Mouse (Mus musculus) liver, embryonic 14.5 days (tissue): ENCODE results near the gene Acp2. TPM values are rescaled to one million over a fixed set of nuclear protein-coding genes. Genes with fewer than 3 reads are reported as not detected.
"Not testable (repeated sequence)": the region's sequence is repeated elsewhere in the genome, so short reads cannot be mapped to it uniquely, and the experiment has no call there.

Source experiments
- ATAC-seq: fragments of 200-750 bp; cut with Nextera tagmentation; 2 replicates; pipeline ENCODE4 v1.8.0; 2017; ENCODE audit warnings: moderate number of reproducible peaks, mild to moderate bottlenecking, moderate library complexity; ENCODE audit not compliant: insufficient read depth
- DNase-seq, 3 experiments: peaks; one replicate each; pipeline ENCODE4 v3.0.0-alpha.2; 2012 to 2013; ENCODE audit warnings: low read depth in 3 of 3, low spot score in 3 of 3
- H3K27ac ChIP-seq: fragments of 300-500 bp; sonication (generic); 2 replicates; pipeline ENCODE4 v1.5.1; 2014; ENCODE audit warnings: moderate library complexity, mild to moderate bottlenecking, control low read depth, inconsistent platforms
- H3K27me3 ChIP-seq: fragments of 300-500 bp; sonication (generic); 2 replicates; pipeline ENCODE4 v1.6.1; 2014; ENCODE audit warnings: mild to moderate bottlenecking, low read length, moderate library complexity; ENCODE audit not compliant: control insufficient read depth, insufficient read depth
- H3K36me3 ChIP-seq: fragments of 300-500 bp; sonication (generic); replicated peaks from 2 replicates; pipeline ENCODE4 v1.6.1; 2014; ENCODE audit warnings: low read depth; ENCODE audit not compliant: control insufficient read depth, insufficient read depth
- H3K4me1 ChIP-seq, 2 experiments: fragments of 200-500 bp in 1 of 2; fragments of 300-500 bp in 1 of 2; sonication (generic) in 1 of 2; replicated peaks; 2 replicates each; pipeline ENCODE4 v1.6.1; 2012 to 2014; ENCODE audit warnings: antibody characterized with exemption in 1 of 2, inconsistent platforms in 1 of 2, low read length in 1 of 2; ENCODE audit not compliant: control insufficient read depth in 2 of 2, insufficient read depth in 2 of 2
- H3K4me2 ChIP-seq: fragments of 300-500 bp; sonication (generic); 2 replicates; pipeline ENCODE4 v1.6.1; 2014; ENCODE audit warnings: low read depth, mild to moderate bottlenecking, control low read depth, moderate library complexity
- H3K4me3 ChIP-seq, 2 experiments: fragments of 200-500 bp in 1 of 2; fragments of 300-500 bp in 1 of 2; sonication (generic) in 1 of 2; 2 replicates each; pipeline ENCODE4 v1.5.1; 2012 to 2014; ENCODE audit warnings: low read depth in 2 of 2, low read length in 2 of 2, mild to moderate bottlenecking in 2 of 2, control low read depth in 1 of 2, inconsistent platforms in 1 of 2, moderate library complexity in 1 of 2; ENCODE audit not compliant: insufficient read depth in 1 of 2
- H3K9ac ChIP-seq: fragments of 300-500 bp; sonication (generic); replicated peaks from 2 replicates; pipeline ENCODE4 v1.6.1; 2014; ENCODE audit warnings: mild to moderate bottlenecking, control low read depth, moderate library complexity
- H3K9me3 ChIP-seq: fragments of 300-500 bp; sonication (generic); 2 replicates; pipeline ENCODE4 v1.6.1; 2016; ENCODE audit warnings: low read length, mixed read lengths; ENCODE audit not compliant: control insufficient read depth
- CTCF ChIP-seq: IDR thresholded peaks from 2 replicates; pipeline ENCODE4 v1.5.1; 2016; ENCODE audit warnings: antibody characterized with exemption, low read depth, control low read depth
- EP300 ChIP-seq: IDR thresholded peaks from 2 replicates; pipeline ENCODE4 v1.6.1; 2016; ENCODE audit warnings: antibody characterized with exemption, low read depth
- WGBS: fragments of 180-500 bp; shearing (Covaris S2); extraction: QIAGEN DNeasy Blood & Tissue Kit; methylation state at CpG from one replicate; pipeline ENCODE4 v1.1.7; 2014; ENCODE audit not compliant: insufficient replicate concordance; 5-methylcytosine and 5-hydroxymethylcytosine counted together
- polyA plus RNA-seq, 2 experiments: library from polyadenylated mRNA; depleted of rRNA in 1 of 2; stranded (reverse) in 1 of 2; unstranded in 1 of 2; fragments of >200 nt; fragmentation: Nextera tagmentation in 1 of 2; extraction: Ambion mirVana in 1 of 2; gene quantifications; 2 replicates each; pipeline versions ENCODE4 v1.2.1 to v1.2.3; 2012 to 2014

The Acp2 gene
- polyA plus RNA-seq, 2 experiments: 5.9 to 8.9 TPM

- Histone ChIP-seq H3K27ac (no peak overlapping the region), H3K4me1 (no peaks in the 10 kb centered on the region), H3K9ac (no peak overlapping the region), H3K27me3 (no peaks in the 10 kb centered on the region), H3K9me3 (no peaks in the 10 kb centered on the region), H3K4me3 (no peak overlapping the region), H3K4me2 (no peak overlapping the region), H3K36me3 (no peaks in the 10 kb centered on the region)
- ATAC-seq (no peak), DNase-seq (no peak)
- WGBS: 70% methylated on average over 2 of the region's 2 CpGs
- TF ChIP-seq CTCF (no peak), EP300 (no peak)
These were observed 27.1 kb downstream of the Acp2 start for GRCm38 (mm10) chr2:91229735-91230134.

GRCm38 (mm10) chr2:91236601-91237510 is 34.2 kb downstream of the Acp2 start, which contains the start of gene Ddb2:
Gene Ddb2, minus strand, starts transcription at chr2:91236982.
- Histone ChIP-seq H3K36me3 (no peaks in the 10 kb centered on the region), H3K27ac (peak within 1 kb of the TSS; percentile 67), H3K4me3 (peak within 1 kb of the TSS; percentile 61 to 71), H3K4me2 (peak within 1 kb of the TSS; percentile 96), H3K4me1 (peaks cover 6 to 8% of the 10 kb centered on the region in 2 experiments), H3K27me3 (no peaks in the 10 kb centered on the region), H3K9me3 (no peaks in the 10 kb centered on the region), H3K9ac (peak within 1 kb of the TSS; percentile 82)
- DNase-seq (peak; percentile 90 to 91 (median 90)), ATAC-seq (peak; percentile 99)
- under 1% methylated on average over 48 of the region's 48 CpGs for WGBS
- TF ChIP-seq EP300 (no peak), CTCF (no peak; the same call in 1 of the 2 replicates)

GRCm38 (mm10) chr2:91237511-91238080 is 34.9 kb downstream of the Acp2 start:
- Histone ChIP-seq H3K27ac (peak overlapping the region; percentile 67), H3K4me2 (peak overlapping the region; percentile 96), H3K4me1 (peaks cover 8 to 11% of the 10 kb centered on the region in 2 experiments), H3K4me3 (peak overlapping the region; percentile 61 to 71), H3K9ac (peak overlapping the region; percentile 50; the same call in 1 of the 2 replicates)
- DNase-seq, H3K27me3 ChIP-seq, H3K9me3 ChIP-seq, H3K36me3 ChIP-seq: not testable (repeated sequence)
- WGBS: 15% methylated on average over 4 of the region's 4 CpGs
- peak; percentile 41; the same call in 1 of the 2 replicates for TF ChIP-seq CTCF
- peak; percentile 40 for ATAC-seq

- WGBS: 32% methylated on average over 5 of the region's 5 CpGs
- Histone ChIP-seq H3K27me3 (no peaks in the 10 kb centered on the region), H3K9ac (no peak overlapping the region), H3K4me1 (peaks cover 17 to 29% of the 10 kb centered on the region in 2 experiments), H3K4me2 (no peak overlapping the region), H3K27ac (no peak overlapping the region), H3K4me3 (no peak overlapping the region), H3K9me3 (no peaks in the 10 kb centered on the region), H3K36me3 (no peaks in the 10 kb centered on the region)
- DNase-seq: no peak
- TF ChIP-seq CTCF (no peak), EP300 (no peak)
- no peak for ATAC-seq
These were observed 39.9 kb downstream of the Acp2 start for GRCm38 (mm10) chr2:91242547-91242946.

GRCm38 (mm10) chr2:91243416-91243815 is 40.7 kb downstream of the Acp2 start:
- ATAC-seq: no peak
- TF ChIP-seq EP300: no peak
- TF ChIP-seq CTCF: no peak
- H3K9ac ChIP-seq: no peak overlapping the region
- H3K4me2 ChIP-seq: no peak overlapping the region
- H3K36me3 ChIP-seq: no peaks in the 10 kb centered on the region
- H3K9me3 ChIP-seq: no peaks in the 10 kb centered on the region
- peaks cover 17 to 27% of the 10 kb centered on the region in 2 experiments for H3K4me1 ChIP-seq
- no peak overlapping the region for H3K27ac ChIP-seq
- WGBS: 65% methylated on average over 3 of the region's 3 CpGs
- H3K4me3 ChIP-seq: no peak overlapping the region
- no peaks in the 10 kb centered on the region for H3K27me3 ChIP-seq
- no peak for DNase-seq
